Mouse (Mus musculus) erythroblast, embryonic 14.5 days (primary cell): ENCODE results near the gene Col17a1.

Source experiments
- GATA1 ChIP-seq: IDR thresholded peaks from 2 replicates; pipeline ENCODE4 v1.6.1; 2012; ENCODE audit warnings: low read length, inconsistent platforms, mixed read lengths
- TAL1 ChIP-seq: IDR thresholded peaks from 3 replicates; pipeline ENCODE4 v1.6.1; 2012; ENCODE audit warnings: low read length, inconsistent platforms, mixed read lengths

DNA sequence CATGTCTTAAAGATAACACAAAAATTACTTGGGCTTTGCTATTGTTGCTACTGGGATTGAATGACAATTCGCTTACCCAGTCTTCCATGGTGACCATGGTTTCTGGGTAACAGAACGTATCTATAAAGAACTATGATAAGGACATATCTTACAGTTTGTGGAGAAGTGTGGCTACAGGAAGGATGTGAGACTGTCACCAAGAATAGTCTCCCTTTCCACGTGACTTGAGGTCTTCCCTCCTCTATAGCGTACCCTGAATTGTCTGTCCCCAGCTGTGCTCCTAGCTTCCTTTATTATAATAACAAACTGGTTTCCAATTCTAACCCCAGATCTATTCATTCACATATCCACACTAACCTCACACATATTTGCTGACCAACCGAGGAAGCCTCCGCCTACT is 3.8 kb upstream of the Col17a1 start:
- TF ChIP-seq GATA1 (no peak), TAL1 (no peak)
